Mouse (Mus musculus) testis, adult 2 months (tissue): ENCODE data around the gene Ddx39.

Experiments used
- CTCF ChIP-seq: fragments of 200-500 bp; IDR thresholded peaks from 2 replicates; pipeline ENCODE4 v1.5.1; 2012; ENCODE audit warnings: low read depth, mild to moderate bottlenecking, inconsistent platforms, low read length, moderate library complexity; ENCODE audit not compliant: control insufficient read depth, insufficient read depth, insufficient replicate concordance
- POLR2A ChIP-seq: fragments of 200-500 bp; IDR thresholded peaks from 2 replicates; pipeline ENCODE4 v1.6.1; 2012; ENCODE audit warnings: low read depth, mild to moderate bottlenecking, inconsistent platforms, low read length, moderate library complexity; ENCODE audit not compliant: control insufficient read depth

- TF ChIP-seq POLR2A (no peak), CTCF (no peak)
Observed at GRCm38 (mm10) chr8:83700423-83701085, 14.4 kb upstream of the Ddx39 start.
